Mouse (Mus musculus): ENCODE results near the gene Epha2.

- TF ChIP-seq CTCF (IDR thresholded peaks at IDR 0.05; ENCODE audit: borderline replicate concordance, extremely low read depth, insufficient read depth, insufficient read length) = peak; percentile 30; the same call in 1 of the 2 replicates
- TF ChIP-seq POLR2A (IDR thresholded peaks at IDR 0.05; ENCODE audit: borderline replicate concordance, extremely low read depth, insufficient read depth, insufficient read length, poor library complexity, severe bottlenecking) = no peak
These were observed 32.7 kb upstream of the Epha2 start for GRCm38 (mm10) chr4:141268350-141268749.

All from brain, embryonic 14.5 days (tissue).